Mouse (Mus musculus): ENCODE results near the gene Mbd3. TPM values are rescaled to one million over a fixed set of nuclear protein-coding genes. Genes with fewer than 3 reads are reported as not detected.

The Mbd3 gene
- total RNA-seq, 2 experiments from 2014 or later, result 85.2 to 88.9 TPM

DNA sequence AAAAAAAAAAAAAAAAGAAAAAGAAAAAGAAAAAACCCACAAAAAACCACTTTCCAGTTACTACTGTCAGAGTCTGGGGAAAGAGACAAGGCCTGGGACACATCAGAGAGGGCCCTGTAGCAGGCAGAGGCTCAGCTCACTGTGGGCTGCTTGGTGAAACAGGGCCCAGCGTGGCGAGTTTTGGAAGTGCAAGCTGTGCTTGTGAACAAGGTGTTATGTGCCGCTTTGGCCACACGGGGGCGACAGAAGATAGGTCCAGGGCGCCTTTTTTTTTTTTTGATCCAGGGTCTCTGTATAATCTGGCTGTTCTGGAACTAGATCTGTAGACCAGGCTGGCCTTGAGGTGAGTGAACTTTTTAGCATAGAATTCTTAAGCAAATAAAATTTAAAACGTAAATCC is 23.2 kb downstream of the Mbd3 start:
- intact Hi-C loops (cut with DNase I), result loop anchor here (10.0 kb wide), 1 partner anchor 201 kb away; the partner anchor contains the start of genes 1600002K03Rik and Efna2
- peak; percentile 68 for DNase-seq (ENCODE audit: low spot score)

DNA sequence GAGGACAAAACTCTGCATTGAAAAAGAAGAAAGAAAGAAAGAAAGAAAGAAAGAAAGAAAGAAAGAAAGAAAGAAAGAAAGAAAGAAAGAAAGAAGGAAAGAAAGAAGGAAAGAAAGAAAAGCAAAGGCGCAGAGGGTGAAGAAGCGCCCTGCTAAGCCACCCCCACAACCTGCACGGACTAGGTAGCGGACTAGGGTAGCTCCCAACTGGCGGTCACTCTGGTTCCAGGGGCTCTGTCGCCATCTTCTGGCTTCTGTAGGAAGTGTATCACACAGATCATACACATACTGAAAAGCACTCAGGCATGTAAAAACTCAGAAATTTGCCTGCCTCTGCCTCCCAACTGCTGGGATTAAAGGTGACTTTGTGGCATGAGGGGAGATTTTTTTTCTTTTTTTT is 25.3 kb downstream of the Mbd3 start:
- DNase-seq (ENCODE audit: low spot score), result no peak
- intact Hi-C loops (cut with DNase I), result loop anchor here (1.0 to 10.0 kb wide), 3 partner anchors 33 to 199 kb away; partner anchors contain the start of genes 1600002K03Rik, Apc2 and Efna2

GRCm38 (mm10) chr10:80372706-80373105 is 26.6 kb downstream of the Mbd3 start:
- no peak for DNase-seq (ENCODE audit: low spot score)
- intact Hi-C loops (cut with DNase I), result loop anchor here (1.0 to 10.0 kb wide), 2 partner anchors 20 to 198 kb away; partner anchors contain the start of genes 1600002K03Rik and Efna2

DNA sequence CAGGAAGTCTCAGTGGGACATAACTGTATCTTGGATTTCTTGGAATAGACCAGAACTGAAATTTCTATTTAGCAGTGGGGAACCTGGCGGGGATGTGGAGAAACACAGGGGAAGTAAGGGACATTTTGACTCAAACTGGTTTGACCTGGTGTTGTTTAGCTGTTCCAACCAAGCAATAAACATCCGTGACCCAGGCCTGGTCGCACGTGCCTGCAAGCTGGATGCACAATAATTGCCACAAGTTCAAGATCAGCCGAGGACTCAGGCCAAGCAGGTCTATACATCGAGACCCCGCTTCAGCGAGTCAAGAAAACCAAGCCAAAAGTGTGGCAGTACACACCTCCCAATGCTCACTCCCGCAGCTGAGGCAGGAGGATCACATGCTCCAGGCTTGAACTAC is 27.4 kb downstream of the Mbd3 start:
- intact Hi-C loops (cut with DNase I), result loop anchor here (10.0 kb wide), 1 partner anchor 197 kb away; the partner anchor contains the start of genes 1600002K03Rik and Efna2
- DNase-seq (ENCODE audit: low spot score), result no peak

- intact Hi-C loops (cut with DNase I), result loop anchor here (10.0 kb wide), 1 partner anchor 197 kb away; the partner anchor contains the start of genes 1600002K03Rik and Efna2
- DNase-seq (ENCODE audit: low spot score), result no peak
Measured at GRCm38 (mm10) chr10:80371411-80371966, 27.9 kb downstream of the Mbd3 start.

- DNase-seq (ENCODE audit: low spot score), result no peak
- intact Hi-C loops (cut with DNase I), result loop anchor here (10.0 kb wide), 1 partner anchor 195 kb away; the partner anchor contains the start of genes 1600002K03Rik and Efna2
Measured at GRCm38 (mm10) chr10:80369995-80370747, 29.2 kb downstream of the Mbd3 start.

DNA sequence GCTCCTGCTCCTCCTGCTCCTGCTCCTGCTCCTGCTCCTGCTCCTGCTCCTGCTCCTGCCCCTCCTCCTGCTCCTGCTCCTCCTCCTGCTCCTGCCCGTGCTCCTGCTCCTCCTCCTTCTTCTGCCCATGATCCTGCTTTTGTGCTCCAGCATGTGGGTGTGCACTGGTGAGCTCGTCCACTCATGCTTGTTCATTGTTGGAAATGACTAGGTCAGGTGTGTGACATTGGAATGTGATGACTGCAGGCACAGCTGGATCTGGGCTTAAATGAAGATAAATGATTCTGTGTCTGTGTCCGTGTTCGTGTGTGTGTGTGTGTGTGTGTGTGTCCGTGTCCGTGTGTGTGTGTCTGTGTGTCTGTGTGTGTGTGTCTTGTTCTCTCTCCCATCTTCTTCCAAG is 31.0 kb downstream of the Mbd3 start:
- intact Hi-C loops (cut with DNase I), result no loop called here

GRCm38 (mm10) chr10:80367954-80368353 is 31.4 kb downstream of the Mbd3 start:
- intact Hi-C loops (cut with DNase I), result no loop called here
- DNase-seq (ENCODE audit: low spot score), result no peak

More for the DNA sequence above, 31.0 kb downstream of the Mbd3 start:
- DNase-seq (ENCODE audit: low spot score), result no peak

- DNase-seq (ENCODE audit: low spot score), result no peak
- intact Hi-C loops (cut with DNase I), result no loop called here
Measured at GRCm38 (mm10) chr10:80365736-80366135, 33.6 kb downstream of the Mbd3 start.

DNA sequence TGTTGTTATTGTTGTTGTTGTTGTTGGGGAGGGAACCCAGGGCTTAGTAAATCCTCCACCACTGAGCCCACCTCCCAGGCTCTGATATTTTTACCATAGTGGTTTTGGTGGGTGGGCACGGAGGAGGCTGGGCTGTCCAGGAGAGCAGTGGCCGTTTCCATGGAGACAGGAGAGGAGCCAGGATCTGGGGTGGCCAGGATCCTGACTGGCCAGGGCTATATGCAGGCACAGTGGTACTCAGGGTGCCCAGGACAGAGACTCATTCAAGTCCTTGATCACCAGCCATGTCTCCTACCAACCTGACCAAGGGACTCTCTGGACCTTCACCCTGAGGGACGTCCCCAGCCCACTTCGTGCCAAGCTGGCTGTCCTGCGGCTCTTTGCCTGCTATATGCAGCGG is 35.6 kb downstream of the Mbd3 start:
- intact Hi-C loops (cut with DNase I), result no loop called here
- no peak for DNase-seq (ENCODE audit: low spot score)

GRCm38 (mm10) chr10:80357994-80358639 is 41.2 kb downstream of the Mbd3 start:
- no peak for DNase-seq (ENCODE audit: low spot score)
- intact Hi-C loops (cut with DNase I), result no loop called here

- DNase-seq (ENCODE audit: low spot score), result no peak
- intact Hi-C loops (cut with DNase I), result no loop called here
Measured at GRCm38 (mm10) chr10:80357336-80357735, 42.0 kb downstream of the Mbd3 start.

- DNase-seq (ENCODE audit: low spot score), result no peak
- intact Hi-C loops (cut with DNase I), result no loop called here
Measured at GRCm38 (mm10) chr10:80356737-80357136, 42.6 kb downstream of the Mbd3 start.

DNA sequence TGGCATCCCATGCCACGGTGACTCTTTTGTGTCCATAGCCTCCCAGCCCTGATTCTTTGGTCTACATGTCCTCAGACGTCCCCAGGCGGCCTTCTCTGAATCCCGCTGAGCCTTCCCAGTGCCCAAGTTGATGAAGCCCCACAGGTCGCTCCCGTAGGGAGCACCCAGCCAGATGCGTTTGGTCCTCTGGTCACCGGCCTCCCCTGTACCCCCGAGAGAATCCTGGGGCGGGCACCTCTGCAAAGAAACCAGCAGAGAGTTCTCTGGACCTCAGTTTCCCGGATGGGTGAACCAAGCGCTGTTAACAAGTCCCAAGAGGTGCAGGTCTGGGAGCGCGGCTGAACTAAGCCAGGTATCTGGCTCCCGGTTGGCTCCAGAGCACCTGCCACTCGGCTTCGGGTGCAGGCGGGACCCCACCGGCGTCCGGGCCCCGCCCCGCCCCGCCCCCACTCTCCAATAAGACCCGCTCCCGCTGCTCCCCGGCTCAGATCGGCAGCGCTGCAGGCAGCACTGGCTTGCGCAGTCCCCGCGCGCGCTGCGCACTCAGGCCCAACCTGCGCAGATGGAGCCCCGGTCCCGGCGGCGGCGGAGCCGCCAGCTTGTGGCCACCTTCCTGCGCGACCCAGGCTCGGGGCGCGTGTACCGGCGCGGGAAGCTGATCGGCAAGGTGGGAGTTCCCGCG is 43.2 kb downstream of the Mbd3 start, which contains the start of gene Plk5:
Plk5 (plus strand) TSS at position 459 of the 682 bp plus-strand sequence.
- no peak for DNase-seq (ENCODE audit: low spot score)
- intact Hi-C loops (cut with DNase I), result no loop called here

GRCm38 (mm10) chr10:80355431-80355830 is 43.9 kb downstream of the Mbd3 start:
- intact Hi-C loops (cut with DNase I), result no loop called here

DNA sequence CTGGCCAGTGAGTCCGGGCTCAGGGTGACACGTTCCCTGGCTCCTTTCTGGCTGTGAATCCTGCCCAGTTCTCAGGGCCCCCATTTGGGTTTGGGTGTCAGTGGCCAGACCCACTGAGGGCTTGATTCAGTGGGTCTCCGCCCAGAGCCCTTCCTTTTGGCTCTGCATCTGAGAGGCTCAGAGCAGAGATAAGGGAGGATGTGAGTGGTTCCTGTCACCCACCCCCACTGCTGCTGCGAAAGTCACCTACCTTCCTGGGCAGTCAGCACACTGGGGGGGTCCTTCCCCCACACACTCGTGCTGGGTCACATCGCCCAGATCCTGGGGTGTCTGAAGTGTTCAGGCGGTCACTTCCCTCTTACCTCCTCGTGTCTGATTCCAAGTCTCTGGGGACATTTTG is 46.6 kb downstream of the Mbd3 start:
- DNase-seq (ENCODE audit: low spot score), result no peak
- intact Hi-C loops (cut with DNase I), result loop anchor here (1.0 kb wide), 1 partner anchor 21 kb away; no protein-coding TSS in a partner anchor

More at GRCm38 (mm10) chr10:80355431-80355830, 43.9 kb downstream of the Mbd3 start:
- no peak for DNase-seq (ENCODE audit: low spot score)

DNA sequence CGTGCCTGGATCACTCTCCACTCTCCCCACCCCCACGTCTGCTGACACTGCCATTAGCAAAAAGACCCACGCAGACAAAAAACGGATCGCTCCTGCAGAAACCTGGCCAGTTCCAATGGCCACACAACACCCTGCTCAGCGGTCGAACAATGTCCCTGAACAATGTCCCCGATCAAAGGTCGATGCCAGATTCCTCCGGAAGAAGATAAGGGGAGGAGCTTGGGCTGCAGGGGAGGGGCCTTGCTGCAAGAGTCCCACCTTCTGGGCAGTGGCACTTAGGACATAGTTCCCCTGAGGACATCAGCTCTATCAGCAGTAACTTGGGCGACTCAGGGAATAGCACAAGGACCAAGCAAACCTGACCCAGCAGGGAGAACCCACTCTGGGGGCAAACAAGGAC is 47.5 kb downstream of the Mbd3 start:
- no peak for DNase-seq (ENCODE audit: low spot score)
- intact Hi-C loops (cut with DNase I), result loop anchor here (1.0 kb wide), 1 partner anchor 21 kb away; no protein-coding TSS in a partner anchor

GRCm38 (mm10) chr10:80350292-80350691 is 49.1 kb downstream of the Mbd3 start:
- DNase-seq (ENCODE audit: low spot score), result peak; percentile 52
- intact Hi-C loops (cut with DNase I), result no loop called here

GRCm38 (mm10) chr10:80348981-80349380 is 50.4 kb downstream of the Mbd3 start:
- intact Hi-C loops (cut with DNase I), result loop anchor here (2.0 kb wide), 1 partner anchor 54 kb away; the partner anchor contains the start of gene Apc2
- no peak for DNase-seq (ENCODE audit: low spot score)

Measured in heart, postnatal 25 days (tissue).